Mouse (Mus musculus): ENCODE measurements around the gene Rabep2. TPM values are rescaled to one million over a fixed set of nuclear protein-coding genes. Genes with fewer than 3 reads are reported as not detected.
"Not testable (repeated sequence)": the region's sequence is repeated elsewhere in the genome, so short reads cannot be mapped to it uniquely, and the experiment has no call there.

Gene Rabep2
- total RNA-seq (2014; fragmentation: Nextera tagmentation) (10.2 and 13.9 TPM in 2 replicates), total RNA-seq (2017) (11.5 and 14.0 TPM in 2 replicates)

GRCm38 (mm10) chr7:126428631-126429502 is at the start of gene Rabep2:
Rabep2 (plus strand) TSS chr7:126428759.
- ATAC-seq (replicated peaks; ENCODE audit: low FRiP score, low TSS enrichment, poor library complexity, severe bottlenecking) = peak; percentile 77

- no peak for ATAC-seq (replicated peaks; ENCODE audit: low FRiP score, low TSS enrichment, poor library complexity, severe bottlenecking)
Measured at GRCm38 (mm10) chr7:126383565-126383964, 45.0 kb upstream of the Rabep2 start.

GRCm38 (mm10) chr7:126388185-126388584 is 40.4 kb upstream of the Rabep2 start:
- ATAC-seq (replicated peaks; ENCODE audit: low FRiP score, low TSS enrichment, poor library complexity, severe bottlenecking) = no peak

- ATAC-seq (replicated peaks; ENCODE audit: low FRiP score, low TSS enrichment, poor library complexity, severe bottlenecking) = not testable (repeated sequence)
Measured at GRCm38 (mm10) chr7:126392086-126392884, 36.3 kb upstream of the Rabep2 start.

- peak; percentile 98 for ATAC-seq (replicated peaks; ENCODE audit: low FRiP score, low TSS enrichment, poor library complexity, severe bottlenecking)
Measured at GRCm38 (mm10) chr7:126396298-126397119, 32.0 kb upstream of the Rabep2 start, which contains the start of gene Nfatc2ip. Nfatc2ip (minus strand) TSS chr7:126396737.

GRCm38 (mm10) chr7:126397221-126397620 is 31.3 kb upstream of the Rabep2 start:
- ATAC-seq (replicated peaks; ENCODE audit: low FRiP score, low TSS enrichment, poor library complexity, severe bottlenecking) = 0 out of 2 replicates have a peak, but pooled peaks have one; percentile 39

- no peak for ATAC-seq (replicated peaks; ENCODE audit: low FRiP score, low TSS enrichment, poor library complexity, severe bottlenecking)
Measured at GRCm38 (mm10) chr7:126397822-126398221, 30.7 kb upstream of the Rabep2 start.

- peak; percentile 31; the same call in 1 of the 2 replicates for ATAC-seq (replicated peaks; ENCODE audit: low FRiP score, low TSS enrichment, poor library complexity, severe bottlenecking)
Measured at GRCm38 (mm10) chr7:126399548-126399947, 29.0 kb upstream of the Rabep2 start.

- not testable (repeated sequence) for ATAC-seq (replicated peaks; ENCODE audit: low FRiP score, low TSS enrichment, poor library complexity, severe bottlenecking)
Measured at GRCm38 (mm10) chr7:126402518-126402917, 26.0 kb upstream of the Rabep2 start.

GRCm38 (mm10) chr7:126408686-126409085 is 19.9 kb upstream of the Rabep2 start:
- ATAC-seq (replicated peaks; ENCODE audit: low FRiP score, low TSS enrichment, poor library complexity, severe bottlenecking) = no peak

- ATAC-seq (replicated peaks; ENCODE audit: low FRiP score, low TSS enrichment, poor library complexity, severe bottlenecking) = no peak
Measured at GRCm38 (mm10) chr7:126411061-126411460, 17.5 kb upstream of the Rabep2 start.

- ATAC-seq (replicated peaks; ENCODE audit: low FRiP score, low TSS enrichment, poor library complexity, severe bottlenecking) = no peak
Measured at GRCm38 (mm10) chr7:126414725-126415124, 13.8 kb upstream of the Rabep2 start, which contains the start of gene Cd19. Cd19 (minus strand) TSS chr7:126414889.

- peak; percentile 27; the same call in 1 of the 2 replicates for ATAC-seq (replicated peaks; ENCODE audit: low FRiP score, low TSS enrichment, poor library complexity, severe bottlenecking)
Measured at GRCm38 (mm10) chr7:126416615-126417014, 11.9 kb upstream of the Rabep2 start.

- ATAC-seq (replicated peaks; ENCODE audit: low FRiP score, low TSS enrichment, poor library complexity, severe bottlenecking) = no peak
Measured at GRCm38 (mm10) chr7:126417045-126417444, 11.5 kb upstream of the Rabep2 start.

- ATAC-seq (replicated peaks; ENCODE audit: low FRiP score, low TSS enrichment, poor library complexity, severe bottlenecking) = no peak
Measured at GRCm38 (mm10) chr7:126417606-126418005, 11.0 kb upstream of the Rabep2 start.

GRCm38 (mm10) chr7:126418496-126418895 is 10.1 kb upstream of the Rabep2 start:
- ATAC-seq (replicated peaks; ENCODE audit: low FRiP score, low TSS enrichment, poor library complexity, severe bottlenecking) = no peak

- ATAC-seq (replicated peaks; ENCODE audit: low FRiP score, low TSS enrichment, poor library complexity, severe bottlenecking) = no peak
Measured at GRCm38 (mm10) chr7:126421756-126422155, 6.8 kb upstream of the Rabep2 start.

- no peak for ATAC-seq (replicated peaks; ENCODE audit: low FRiP score, low TSS enrichment, poor library complexity, severe bottlenecking)
Measured at GRCm38 (mm10) chr7:126424161-126424560, 4.4 kb upstream of the Rabep2 start.

GRCm38 (mm10) chr7:126427323-126427860 is 1.2 kb upstream of the Rabep2 start:
- ATAC-seq (replicated peaks; ENCODE audit: low FRiP score, low TSS enrichment, poor library complexity, severe bottlenecking) = no peak
